Mouse (Mus musculus) liver, adult 2 months (tissue): ENCODE measurements at regions not wholly inside any gene's neighbourhood (a gene's known extent, or its start where the extent isn't known, plus 50 kb on each side); places are given as distances from the start of the nearest gene placed in this dataset.

Experiments used
- CTCF ChIP-seq: fragments of 200-500 bp; IDR thresholded peaks from 2 replicates; pipeline ENCODE4 v1.5.1; 2011; ENCODE audit warnings: low read depth, low read length, control low read depth
- POLR2A ChIP-seq: fragments of 200-500 bp; IDR thresholded peaks from 2 replicates; pipeline ENCODE4 v1.6.1; 2011; ENCODE audit warnings: low read length, control low read depth; ENCODE audit not compliant: insufficient read depth; ENCODE audit errors: extremely low read depth

- TF ChIP-seq CTCF (no peak), POLR2A (no peak)
Measured at GRCm38 (mm10) chr4:33747316-33747895, 177.0 kb upstream of the Cnr1 start.
